Mouse (Mus musculus) gastrocnemius, postnatal 4 days (tissue): Measurements from ENCODE around the gene Strn. TPM values are rescaled to one million over a fixed set of nuclear protein-coding genes. Genes with fewer than 3 reads are reported as not detected.
"Not testable (repeated sequence)": the region's sequence is repeated elsewhere in the genome, so short reads cannot be mapped to it uniquely, and the experiment has no call there.

ENCODE experiments used
- DNase-seq, 2 experiments: peaks; one replicate each; pipeline ENCODE4 v3.0.0; 2021 to 2022; ENCODE audit warnings: low spot score in 2 of 2, mixed read lengths in 2 of 2
- total RNA-seq, 2 experiments: library from RNA; stranded (reverse); gene quantifications; 2 replicates each; pipeline ENCODE4 v1.2.3; 2021

The Strn gene
- total RNA-seq, 2 experiments from 2014 or later, result 17.3 to 18.5 TPM

GRCm38 (mm10) chr17:78719086-78719485 is 17.9 kb downstream of the Strn start:
- no peak for DNase-seq

- no peak for DNase-seq
Measured at GRCm38 (mm10) chr17:78710258-78710657, 26.7 kb downstream of the Strn start.

GRCm38 (mm10) chr17:78708422-78708821 is 28.6 kb downstream of the Strn start:
- DNase-seq, result no peak

- DNase-seq, result no peak
Measured at GRCm38 (mm10) chr17:78702988-78703387, 34.0 kb downstream of the Strn start.

GRCm38 (mm10) chr17:78698965-78699364 is 38.0 kb downstream of the Strn start:
- DNase-seq, result no peak

- no peak for DNase-seq
Measured at GRCm38 (mm10) chr17:78697462-78697861, 39.5 kb downstream of the Strn start.

GRCm38 (mm10) chr17:78696922-78697321 is 40.1 kb downstream of the Strn start:
- DNase-seq, result no peak

- not testable (repeated sequence) for DNase-seq
Measured at GRCm38 (mm10) chr17:78689231-78689630, 47.8 kb downstream of the Strn start.

- no peak for DNase-seq
Measured at GRCm38 (mm10) chr17:78687971-78688370, 49.0 kb downstream of the Strn start.

GRCm38 (mm10) chr17:78685004-78685403 is 52.0 kb downstream of the Strn start:
- no peak for DNase-seq

GRCm38 (mm10) chr17:78682351-78682750 is 54.6 kb downstream of the Strn start:
- no peak for DNase-seq

GRCm38 (mm10) chr17:78679503-78679902 is 57.5 kb downstream of the Strn start:
- DNase-seq, result no peak

GRCm38 (mm10) chr17:78676813-78677212 is 60.2 kb downstream of the Strn start:
- no peak for DNase-seq

GRCm38 (mm10) chr17:78664962-78665545 is 71.9 kb downstream of the Strn start:
- no peak for DNase-seq

GRCm38 (mm10) chr17:78654841-78655240 is 82.2 kb downstream of the Strn start:
- DNase-seq, result no peak

- DNase-seq, result no peak
Measured at GRCm38 (mm10) chr17:78643853-78644475, 93.0 kb downstream of the Strn start.

- DNase-seq, result no peak
Measured at GRCm38 (mm10) chr17:78642259-78642658, 94.7 kb downstream of the Strn start.

GRCm38 (mm10) chr17:78640387-78640786 is 96.6 kb downstream of the Strn start:
- DNase-seq, result no peak

- DNase-seq, result no peak
Measured at GRCm38 (mm10) chr17:78639099-78639498, 97.9 kb downstream of the Strn start.

- no peak for DNase-seq
Measured at GRCm38 (mm10) chr17:78637140-78637539, 99.9 kb downstream of the Strn start.

GRCm38 (mm10) chr17:78635616-78636015 is 101.4 kb downstream of the Strn start:
- DNase-seq, result no peak

GRCm38 (mm10) chr17:78624941-78625340 is 112.1 kb downstream of the Strn start:
- no peak for DNase-seq

- no peak for DNase-seq
Measured at GRCm38 (mm10) chr17:78621863-78622262, 115.1 kb downstream of the Strn start.
